Mouse (Mus musculus) adrenal gland, adult 8-10 months (tissue): Measurements from ENCODE around the gene Rbm4. TPM values are rescaled to one million over a fixed set of nuclear protein-coding genes. Genes with fewer than 3 reads are reported as not detected.
"Not testable (repeated sequence)": the region's sequence is repeated elsewhere in the genome, so short reads cannot be mapped to it uniquely, and the experiment has no call there.

ENCODE experiments used
- DNase-seq: peaks from one replicate; pipeline ENCODE4 v3.0.0; 2022
- total RNA-seq, 4 experiments: library from RNA; stranded (reverse); gene quantifications; 2 replicates each; pipeline ENCODE4 v1.2.4; 2022

The Rbm4 gene
- 10 to 100 TPM; 54.0 to 83.2 (median 62.0) TPM for total RNA-seq

DNA sequence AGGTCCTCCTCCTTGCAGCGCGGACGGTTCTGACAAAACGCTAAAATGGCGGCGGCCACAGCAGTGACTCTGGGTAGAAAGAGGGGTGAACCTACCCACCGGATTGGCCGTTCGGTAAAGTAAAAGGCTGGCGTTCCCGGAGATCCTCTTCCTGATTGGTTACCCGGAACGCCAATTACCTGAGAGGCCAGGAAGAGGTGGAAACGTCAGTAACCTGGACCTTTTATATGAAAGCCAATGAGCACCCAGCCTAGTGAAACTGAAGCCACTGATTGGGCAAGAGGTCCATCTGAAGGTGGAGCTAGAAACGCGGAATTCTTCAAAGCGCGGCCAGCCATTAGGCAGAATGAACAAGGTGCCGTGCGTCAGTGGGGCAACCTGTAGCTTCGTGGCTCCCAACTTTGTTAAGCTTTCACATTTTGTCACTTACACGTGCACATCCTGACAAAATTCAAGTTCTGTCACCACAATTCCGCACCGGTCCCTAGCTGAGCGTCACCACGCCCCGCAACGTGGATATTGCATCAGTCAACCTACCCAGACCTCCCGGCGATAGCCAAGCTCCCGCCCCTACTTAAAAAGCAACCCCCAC, at the start of gene Rbm4:
Gene Rbm4 (minus strand): TSS at position 71 of the 592 bp plus-strand sequence.
- peak; percentile 98 for DNase-seq

DNA sequence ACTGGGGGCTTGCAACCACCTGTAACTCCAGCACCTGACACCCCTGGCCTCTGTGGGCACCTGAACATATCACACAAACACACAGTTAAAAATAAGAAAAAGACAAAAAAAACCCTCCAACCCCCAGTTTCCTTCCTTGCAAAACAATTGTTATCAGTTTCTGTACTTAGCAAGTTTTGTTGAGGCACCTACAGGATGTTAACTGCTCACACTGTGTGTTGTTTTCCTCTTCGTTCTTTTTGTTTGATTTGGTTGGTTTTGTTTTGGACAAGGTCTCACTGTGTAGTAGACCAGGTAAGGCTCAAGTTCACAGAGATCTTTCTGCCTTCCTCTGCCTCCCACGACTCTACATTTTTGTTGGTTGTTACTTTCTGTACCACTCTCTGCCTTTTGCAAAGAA, 48.9 kb upstream of the Rbm4 start:
- no peak for DNase-seq

DNA sequence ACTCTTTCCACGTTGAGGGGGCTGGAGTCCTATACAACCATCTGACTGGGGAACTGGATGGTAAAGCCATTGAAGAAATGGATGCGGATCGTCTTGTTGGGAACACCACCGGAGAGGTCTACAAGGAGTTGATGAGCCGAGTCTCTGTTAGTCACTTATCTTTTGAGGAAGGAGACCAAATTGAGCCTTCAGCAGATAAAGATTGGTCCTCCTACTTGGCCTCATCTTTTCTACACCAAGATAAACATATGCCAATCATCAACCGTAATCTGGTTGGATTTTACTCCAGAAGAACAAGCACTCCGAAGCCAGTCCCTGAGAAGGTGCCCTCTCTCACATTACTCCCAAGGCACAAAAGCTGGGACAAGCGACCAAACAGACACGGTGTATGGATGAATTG, 47.1 kb upstream of the Rbm4 start:
- DNase-seq, result no peak

DNA sequence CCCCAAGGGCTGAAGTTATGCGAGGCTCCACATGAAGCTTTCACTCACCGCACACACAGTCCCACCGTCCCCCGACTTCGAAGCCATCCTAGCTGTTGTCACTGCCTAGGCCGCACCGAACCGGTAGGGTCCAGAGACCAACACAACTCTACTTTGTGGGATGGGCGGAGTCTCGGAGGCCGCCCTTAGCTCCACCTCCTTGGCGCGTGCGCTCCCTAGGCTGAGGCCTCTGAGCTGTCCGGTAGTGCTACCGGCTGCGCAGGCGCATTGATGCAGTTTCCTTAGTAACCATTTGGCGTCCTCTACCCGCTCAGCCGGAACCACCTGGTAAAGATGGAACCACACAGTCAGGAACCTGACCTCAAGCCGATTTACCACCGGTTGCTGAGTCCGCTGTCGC, 45.4 kb upstream of the Rbm4 start, which contains the start of the genes Ccs and Ccdc87:
Gene Ccs (minus strand): TSS at position 184 of the 400 bp plus-strand sequence.
Gene Ccdc87 (plus strand): TSS at position 218 of the 400 bp plus-strand sequence.
- peak; percentile 96 for DNase-seq

DNA sequence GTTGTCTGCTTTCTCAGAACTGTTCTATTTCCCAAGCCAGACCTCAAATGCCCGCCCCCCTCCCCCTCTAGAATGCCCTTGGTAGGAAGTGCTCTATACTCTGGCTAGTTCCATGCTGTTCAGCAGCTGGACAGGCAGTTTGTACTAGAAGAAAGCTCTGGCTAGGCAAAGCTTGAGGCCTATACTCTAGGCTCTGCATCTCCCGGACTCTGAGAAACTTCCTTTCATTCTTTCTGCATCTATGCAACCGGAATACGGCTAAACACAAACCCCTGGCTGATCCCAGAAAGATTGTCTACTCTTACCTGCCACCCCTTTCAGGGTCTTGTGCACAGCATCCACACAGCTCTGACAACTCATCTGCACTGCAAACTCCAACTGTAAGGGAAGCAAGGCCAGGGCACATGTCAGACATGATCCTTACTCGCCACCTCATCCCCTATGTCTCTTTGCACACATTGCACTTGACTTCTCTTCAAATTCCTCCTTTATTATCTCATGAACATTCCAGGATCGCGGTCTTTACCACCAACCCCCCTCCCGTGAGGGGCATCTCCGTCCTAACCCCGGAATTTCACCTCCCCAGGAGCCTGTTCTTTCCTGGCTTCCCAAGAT, 44.9 kb upstream of the Rbm4 start:
- no peak for DNase-seq

DNA sequence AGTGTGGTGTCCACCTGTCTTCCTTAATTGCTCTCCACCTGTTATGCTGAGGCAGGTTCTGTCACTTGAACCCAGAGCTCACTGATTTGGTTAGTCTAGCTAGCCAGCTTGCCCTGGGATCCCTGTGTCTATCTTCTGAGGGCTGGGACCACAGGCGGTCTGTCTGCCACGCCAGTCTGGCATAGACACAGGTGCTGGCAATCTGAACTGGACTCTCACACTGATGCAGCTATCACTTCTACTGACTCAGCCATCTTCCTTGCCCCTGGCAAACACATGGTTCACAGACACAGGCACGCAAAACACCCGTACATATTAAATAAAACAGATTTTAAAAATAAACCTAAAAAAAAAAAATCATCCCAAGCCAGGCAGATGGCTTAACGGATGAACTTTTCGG, 43.3 kb upstream of the Rbm4 start:
- no peak for DNase-seq

DNA sequence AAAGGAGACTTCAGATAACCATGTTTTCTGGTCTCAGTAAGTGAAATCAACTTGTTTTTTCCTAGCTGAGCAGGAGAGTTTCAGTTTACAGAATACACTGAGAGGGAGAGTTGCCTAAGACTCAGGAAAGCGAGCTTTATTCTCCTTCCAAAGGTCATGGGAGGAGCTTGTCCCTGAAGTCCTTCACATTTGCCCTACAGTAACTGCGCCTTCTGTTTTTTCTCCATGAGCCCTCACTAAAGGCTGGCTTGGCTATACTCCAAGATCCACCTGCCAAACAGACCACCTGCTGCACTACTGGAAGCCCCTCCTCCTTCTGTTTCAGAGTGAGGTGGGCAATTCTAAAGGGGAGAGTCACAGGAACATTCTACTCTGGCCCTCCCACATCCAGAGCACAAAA, 42.4 kb upstream of the Rbm4 start:
- DNase-seq, result no peak

DNA sequence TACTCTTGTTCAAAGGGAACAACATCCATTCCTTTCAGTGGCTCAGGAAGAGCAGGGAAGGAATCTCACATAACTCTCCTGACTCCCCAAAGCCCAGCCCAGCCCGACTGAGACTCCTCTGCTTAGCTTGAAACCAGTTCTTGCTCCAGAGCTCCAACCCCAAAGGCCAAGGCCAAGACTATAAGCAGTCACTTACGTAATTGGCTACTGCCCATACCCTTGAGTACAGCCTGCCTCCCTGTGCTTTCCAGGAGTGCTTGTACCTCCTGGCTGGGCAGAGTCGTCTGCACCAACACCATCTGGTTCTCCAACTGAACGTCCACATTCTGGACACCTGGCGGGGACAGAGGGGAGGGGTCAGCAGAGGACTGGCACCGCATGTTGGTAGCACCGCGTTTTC, 40.3 kb upstream of the Rbm4 start:
- peak; percentile 58 for DNase-seq

DNA sequence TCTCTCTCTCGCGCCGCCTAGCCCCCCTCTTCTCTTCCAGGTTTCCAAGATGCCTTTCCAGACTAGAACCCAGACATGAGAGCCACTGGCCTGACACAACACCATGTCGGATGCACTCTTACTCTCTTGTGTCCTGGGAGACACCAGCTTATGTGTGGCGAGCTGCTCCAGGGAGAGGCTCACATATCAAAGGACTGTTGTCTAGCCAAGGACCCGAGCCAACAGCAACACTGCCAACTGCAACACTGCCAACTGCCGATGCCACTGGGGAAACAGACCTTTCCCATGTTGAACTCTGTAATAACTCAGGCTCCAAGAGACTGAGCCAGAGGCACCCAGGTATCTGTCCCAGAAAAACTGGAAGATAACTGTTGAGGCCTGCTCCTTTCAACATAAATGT, 35.5 kb upstream of the Rbm4 start:
- DNase-seq, result peak; percentile 54

DNA sequence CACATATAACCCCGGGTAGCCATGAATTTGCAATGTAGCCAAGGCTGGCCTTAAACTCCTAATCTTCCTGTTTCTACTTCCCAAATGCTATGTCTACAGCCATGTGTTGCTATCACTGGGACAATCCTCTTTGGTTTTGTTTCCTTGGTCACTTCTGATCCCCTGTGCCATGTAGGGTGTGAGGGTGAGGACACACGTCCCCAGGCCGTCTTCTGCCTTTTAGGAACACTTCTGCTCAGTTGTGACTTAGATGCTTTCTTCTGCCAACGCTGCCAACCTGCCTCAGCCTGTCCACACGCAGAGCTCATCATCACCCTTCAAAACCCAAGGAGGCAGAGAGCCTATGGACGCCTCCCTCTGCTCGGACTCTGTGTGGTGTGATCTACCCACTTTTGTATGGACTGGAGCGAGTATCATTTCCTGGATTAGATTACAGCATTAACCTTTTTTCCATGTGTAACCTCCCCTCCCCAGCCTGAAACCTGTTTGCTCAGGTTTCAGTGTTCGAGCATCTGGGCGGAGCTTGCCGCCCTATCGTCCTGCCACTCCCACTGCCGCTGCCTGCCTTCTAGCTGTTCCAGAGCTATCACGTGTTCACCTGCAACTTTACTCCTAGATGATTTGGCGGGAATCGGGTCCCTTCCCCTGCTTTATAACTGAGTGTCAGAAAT, 34.9 kb upstream of the Rbm4 start:
- DNase-seq, result no peak

DNA sequence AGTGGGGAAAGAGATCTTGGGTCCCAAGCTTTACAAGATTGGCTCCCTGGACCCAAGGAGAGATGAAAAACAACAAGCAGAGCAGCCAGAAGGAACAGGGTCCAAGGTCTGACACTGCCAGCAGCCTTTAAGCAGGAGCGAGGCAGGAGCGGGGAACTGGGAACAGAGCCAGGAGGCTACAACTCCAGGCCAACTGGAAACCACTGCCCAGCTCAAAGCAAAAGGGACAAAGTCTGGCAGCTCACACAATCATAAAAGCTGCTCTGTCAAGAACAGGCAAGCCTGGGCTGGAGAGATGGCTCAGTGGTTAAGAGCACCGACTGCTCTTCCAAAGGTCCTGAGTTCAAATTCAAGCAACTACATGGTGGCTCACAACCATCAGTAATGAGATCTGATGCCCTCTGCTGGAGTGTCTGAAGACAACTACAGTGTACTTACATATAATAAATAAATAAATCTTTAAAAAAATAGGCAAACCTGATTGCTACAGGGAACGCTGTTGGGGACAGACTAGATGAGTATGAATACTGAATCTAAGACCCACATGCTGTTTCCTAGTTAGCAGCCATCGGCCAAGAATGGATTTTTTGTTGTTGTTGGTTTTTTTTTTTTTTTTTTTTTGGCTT, 27.1 kb upstream of the Rbm4 start:
- peak; percentile 53 for DNase-seq

DNA sequence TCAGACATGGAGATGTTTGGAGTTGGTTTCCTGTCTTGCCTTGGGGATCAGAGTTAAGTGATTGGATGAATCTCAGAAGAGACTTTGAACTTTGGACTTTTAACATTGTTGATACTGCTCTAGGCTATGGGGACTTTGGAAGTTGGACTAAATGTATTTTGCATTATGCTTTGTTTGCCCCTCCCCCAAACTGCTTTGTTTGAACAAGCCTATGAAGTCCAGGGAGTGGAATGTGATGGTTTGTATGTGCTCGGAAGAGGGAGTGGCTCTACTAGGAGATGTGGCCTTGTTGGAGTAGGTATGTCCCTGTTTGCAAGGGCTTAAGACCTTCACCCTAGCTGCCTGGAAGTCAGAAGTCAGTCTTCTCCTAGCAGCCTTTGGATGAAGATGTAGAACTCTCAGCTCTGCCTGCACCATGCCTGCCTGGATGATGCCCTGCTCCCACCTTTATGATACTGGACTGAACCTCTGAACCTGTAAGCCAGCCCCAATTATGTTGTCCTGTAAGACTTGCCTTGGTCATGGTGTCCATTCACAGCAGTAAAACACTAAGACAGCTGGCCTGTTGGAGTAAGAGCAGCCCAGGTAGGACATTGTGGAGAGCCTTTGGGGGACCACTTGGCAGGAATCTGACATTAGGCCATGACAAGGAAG, 23.6 kb upstream of the Rbm4 start:
- no peak for DNase-seq

DNA sequence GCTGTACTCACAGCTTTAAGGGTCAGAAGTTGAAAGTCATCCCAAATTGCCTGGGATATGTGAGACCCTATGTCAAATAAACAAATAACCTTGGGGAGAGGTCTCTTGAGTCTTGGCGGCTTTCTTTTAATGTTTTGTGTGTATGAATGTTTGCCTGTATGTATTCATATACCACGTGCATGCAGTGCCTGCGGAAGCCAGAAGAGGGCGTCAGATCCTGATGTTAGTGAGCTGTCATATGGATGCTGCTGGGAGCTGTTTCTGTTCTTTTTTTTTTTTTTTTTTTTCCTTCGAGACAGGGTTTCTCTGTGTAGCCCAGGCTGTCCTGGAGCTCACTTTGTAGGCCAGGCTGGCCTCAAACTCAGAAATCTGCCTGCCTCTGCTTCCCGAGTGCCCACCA, 19.3 kb upstream of the Rbm4 start:
- DNase-seq, result no peak

DNA sequence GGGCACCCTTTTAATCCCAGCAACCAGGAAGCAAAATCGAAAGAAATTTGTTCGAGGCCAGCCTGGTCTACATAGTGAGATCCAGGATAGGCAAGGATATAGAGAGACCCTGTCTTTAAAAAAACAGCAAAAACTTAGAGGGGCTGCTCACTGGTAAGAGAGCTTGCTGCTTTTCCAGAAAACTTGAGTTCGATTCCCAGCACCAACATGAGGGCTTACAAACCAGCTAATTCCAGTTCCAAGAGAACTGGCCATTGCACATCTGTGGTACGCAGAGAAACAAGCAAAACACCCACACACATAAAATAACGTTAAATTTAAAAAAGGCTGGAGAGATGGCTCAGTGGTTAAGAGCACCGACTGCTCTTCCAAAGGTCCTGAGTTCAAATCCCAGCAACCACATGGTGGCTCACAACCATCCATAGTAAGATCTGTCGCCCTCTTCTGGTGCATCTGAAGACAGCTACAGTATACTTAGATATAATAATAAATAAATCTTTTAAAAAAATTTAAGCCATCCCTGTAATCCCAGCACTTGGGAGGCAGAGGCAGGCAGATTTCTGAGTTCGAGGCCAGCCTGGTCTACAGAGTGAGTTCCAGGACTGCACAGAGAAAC, 18.7 kb upstream of the Rbm4 start:
- DNase-seq, result not testable (repeated sequence)

DNA sequence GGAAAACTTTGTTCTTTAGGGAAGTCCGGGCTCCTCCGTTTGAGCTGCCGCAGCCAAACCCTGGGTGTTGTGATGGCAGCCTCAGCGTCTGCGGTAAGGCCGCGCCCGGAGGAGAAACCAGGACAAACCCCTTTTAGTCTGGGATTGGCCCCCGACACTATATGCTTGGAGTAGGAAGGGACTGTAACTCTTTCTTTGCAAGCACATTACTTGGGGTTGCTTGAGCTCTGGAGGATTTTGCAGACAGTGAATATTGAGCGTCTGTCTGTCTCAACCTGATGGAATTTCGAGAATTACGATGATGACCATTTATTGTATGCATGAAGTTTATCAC, 18.2 kb upstream of the Rbm4 start:
- no peak for DNase-seq

DNA sequence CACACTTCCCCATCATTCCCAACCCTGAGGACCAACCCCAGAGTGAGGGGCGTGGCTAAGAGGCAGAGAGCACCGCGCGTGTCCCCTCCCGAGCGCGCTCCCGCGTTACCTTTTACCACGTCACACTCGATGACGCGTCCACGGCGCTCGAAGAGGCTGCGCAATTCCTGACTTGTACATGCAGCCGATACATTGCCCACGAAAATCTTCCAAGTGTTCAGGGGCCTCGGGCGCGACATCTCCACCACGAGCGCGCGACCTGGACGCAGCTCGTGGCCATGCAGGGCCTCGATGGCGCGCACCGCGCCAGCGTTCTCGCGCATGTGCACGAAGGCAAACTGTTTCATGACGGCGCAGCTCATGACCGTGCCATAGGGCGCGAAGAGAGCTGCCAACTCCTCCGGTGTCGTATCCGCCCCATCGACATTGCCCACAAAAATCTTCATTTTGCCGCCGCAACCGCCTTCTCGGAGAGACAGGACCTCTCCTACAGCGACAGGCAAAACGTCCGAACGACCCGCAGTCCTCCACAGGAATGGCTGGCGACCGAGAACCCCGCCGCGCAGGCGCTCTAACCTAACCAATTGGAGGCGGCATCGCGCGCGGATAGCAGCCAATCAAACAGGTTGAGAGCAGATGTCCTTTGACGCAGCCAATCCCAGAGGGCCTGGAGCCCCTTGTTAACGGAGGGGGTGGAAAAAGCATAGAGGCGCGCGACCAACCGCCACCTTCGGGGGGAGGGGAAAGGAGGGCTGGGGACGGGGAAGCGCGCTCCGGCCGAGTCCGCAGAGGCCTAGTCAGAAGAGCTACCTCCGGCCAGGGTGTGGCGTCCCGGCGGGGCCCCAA, 17.6 kb upstream of the Rbm4 start, which contains the start of the genes Gm21992 and Rbm14:
Gene Gm21992 (minus strand): TSS at position 550 of the 846 bp plus-strand sequence.
Gene Rbm14 (minus strand): TSS at position 572 of the 846 bp plus-strand sequence.
- peak; percentile 98 for DNase-seq

DNA sequence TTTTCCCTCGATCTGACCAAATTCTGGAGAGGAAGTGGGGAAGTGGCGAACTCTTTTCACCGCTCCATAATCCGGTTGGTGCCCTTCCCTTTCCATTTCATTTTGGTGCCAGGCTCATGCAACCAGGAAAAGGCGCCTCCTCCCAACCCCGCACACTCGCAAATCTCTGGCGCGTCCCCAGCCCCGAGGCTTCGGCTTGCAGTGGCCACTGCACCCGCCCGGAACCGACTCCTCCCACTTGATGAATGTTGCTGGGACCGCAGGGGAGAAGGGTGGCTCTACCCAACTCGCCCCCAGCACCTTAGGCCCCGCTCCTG, 17.0 kb upstream of the Rbm4 start:
- no peak for DNase-seq

DNA sequence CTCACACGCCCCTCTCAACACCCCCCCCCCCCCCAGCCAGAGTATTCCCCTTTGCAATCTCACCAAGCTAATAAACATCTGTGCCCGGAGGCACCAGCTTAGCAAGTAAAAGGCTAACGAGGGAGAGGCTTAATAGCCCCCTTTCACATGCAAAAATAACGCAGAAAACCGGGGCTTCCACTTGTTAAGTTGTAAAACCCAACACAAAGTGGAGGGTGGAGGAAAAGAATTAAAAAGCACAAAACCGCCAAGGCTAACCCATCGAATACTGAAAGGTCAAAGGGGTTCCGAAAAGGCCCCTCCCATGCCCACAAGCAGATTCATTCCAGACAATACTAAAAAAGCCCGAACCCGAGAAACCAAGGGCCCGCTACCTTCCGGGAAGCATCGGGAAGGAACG, 16.6 kb upstream of the Rbm4 start:
- DNase-seq, result no peak

DNA sequence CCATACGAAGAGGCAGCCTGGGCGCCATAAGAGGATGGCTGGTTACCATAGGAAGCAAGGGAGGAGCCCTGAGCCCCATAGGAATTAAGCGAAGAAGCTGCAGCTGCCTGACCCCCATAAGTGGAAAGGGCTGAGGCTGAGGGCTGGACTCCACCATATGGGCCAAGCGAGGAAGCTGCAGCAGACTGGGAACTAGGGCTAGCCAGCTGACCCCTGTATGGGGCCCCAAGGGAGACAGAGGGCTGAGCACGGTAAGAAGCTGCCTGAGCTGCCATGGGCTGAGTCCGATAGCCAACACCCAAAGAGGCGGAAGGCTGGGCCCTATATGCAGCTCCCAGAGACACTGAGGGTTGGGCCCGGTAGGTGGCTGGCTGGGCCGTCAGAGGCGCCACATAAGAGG, 9.6 kb upstream of the Rbm4 start:
- DNase-seq, result no peak

DNA sequence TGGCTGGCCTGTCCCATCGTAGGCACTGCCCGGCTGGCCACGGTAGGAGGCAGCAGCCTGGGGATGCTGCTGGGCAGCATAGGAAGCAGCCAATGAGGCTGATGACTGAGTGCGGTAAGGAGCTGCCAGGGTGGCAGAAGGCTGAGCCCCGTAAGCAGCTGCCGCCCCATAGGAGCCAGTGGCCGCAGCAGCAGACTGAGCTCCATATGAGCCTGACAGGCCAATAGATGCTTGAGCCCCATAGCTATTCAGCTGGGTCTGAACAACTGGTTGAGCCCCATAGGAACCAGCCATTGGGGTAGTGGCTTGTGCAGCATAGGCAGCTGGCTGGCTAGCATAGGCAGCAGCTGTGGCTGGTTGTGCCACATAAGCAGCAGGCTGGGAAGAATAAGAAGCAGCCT, 9.0 kb upstream of the Rbm4 start:
- no peak for DNase-seq

DNA sequence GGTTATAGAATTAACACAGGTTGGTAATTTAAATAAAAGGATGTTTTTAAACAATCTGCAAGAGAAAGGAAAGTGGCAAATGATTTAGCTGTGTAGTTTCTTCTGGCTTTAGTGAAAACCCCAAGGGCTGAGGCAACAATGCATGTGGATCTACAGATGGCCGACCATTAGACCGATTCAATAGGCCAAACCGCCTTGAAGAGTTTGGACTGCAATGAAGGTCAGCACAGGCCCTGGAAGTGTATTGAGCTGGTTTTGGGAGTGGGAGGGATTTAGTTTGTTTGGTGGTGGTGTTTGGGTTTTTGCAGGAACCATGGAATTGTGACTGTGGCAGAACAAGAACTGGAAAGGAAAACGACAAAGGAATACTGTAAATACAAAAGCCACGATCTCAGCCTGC, 5.4 kb upstream of the Rbm4 start:
- DNase-seq, result no peak

DNA sequence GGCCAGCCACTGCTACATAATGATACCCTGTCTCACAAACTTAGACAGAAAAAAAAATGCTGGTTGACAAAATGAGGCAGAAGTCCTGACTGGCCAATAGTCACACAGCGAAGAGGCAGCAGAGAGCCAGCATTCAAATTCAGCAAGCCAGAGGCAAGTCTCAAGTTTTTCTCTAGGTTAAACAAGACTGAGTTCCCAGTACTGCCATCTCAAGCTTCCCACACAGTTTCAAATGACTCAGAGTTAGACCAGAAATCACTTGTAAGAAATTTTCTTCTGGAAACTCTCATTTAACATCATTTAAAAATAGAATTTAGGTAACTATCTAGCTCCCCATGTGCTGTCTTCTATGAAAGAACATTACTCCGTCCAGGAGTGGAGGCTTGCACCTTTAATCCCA, 4.1 kb upstream of the Rbm4 start:
- no peak for DNase-seq
